In the genomic region with DNA sequence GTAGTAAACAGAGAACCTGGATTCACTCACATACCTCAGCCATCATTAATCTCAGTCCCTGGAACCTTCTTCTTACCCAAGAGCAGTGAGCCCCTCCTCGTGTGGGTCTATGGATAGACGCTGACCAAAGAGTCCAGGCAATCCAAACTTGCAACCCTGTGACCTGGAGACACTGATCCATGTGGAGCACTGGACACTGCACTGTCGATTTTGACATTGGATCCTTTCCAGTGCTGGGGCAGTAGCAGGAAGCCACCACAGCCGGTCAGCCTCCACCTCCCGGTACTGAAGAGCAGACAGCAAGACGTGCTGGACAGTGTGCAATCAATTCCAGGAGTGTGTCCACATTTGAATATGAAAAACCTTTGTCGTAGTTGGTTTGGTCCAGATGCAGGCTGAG, we compare ENCODE assay signal across 20 mouse cellular contexts. TPM values are rescaled to one million over a fixed set of nuclear protein-coding genes. Genes with fewer than 3 reads are reported as not detected.
DNase-seq lines count a peak whose midpoint lies in the region; ATAC-seq lines count a peak whose summit lies in the region.
"Had no signal": no experiment of that assay in that cellular context is flagged by ENCODE, and none has a peak within 500 bp of the region (broad histone marks: within the 10 kb centered on the region; RNA-seq: fewer than 3 reads in every experiment).

No protein-coding gene starts in this region.

- H3K4me2 ChIP-seq in liver, embryonic 16.5 days (ENCODE audit: low read depth, low read length), result no peak overlapping the region
- no peak overlapping the region for H3K4me2 ChIP-seq in kidney, embryonic 14.5 days (replicated peaks; ENCODE audit: low read depth, low read length)
- H3K4me2 ChIP-seq in kidney, embryonic 16.5 days (replicated peaks; ENCODE audit: low read depth, low read length), result no peak overlapping the region
- H3K4me2 ChIP-seq: forebrain, embryonic 13.5 days; heart, embryonic 15.5 days; hindbrain, embryonic 13.5 days had no signal

- peak; percentile 35 for DNase-seq in kidney, adult 18-20 months
- no peak for DNase-seq in kidney, adult 11 months
- no peak for DNase-seq in liver
- no peak for DNase-seq in right cerebral cortex, adult 2 months (ENCODE audit: low spot score in 2 of 2)
- no peak for DNase-seq in thymus, postnatal 10 days (ENCODE audit: low spot score in 2 of 2)
- DNase-seq: cerebellum, adult 2 months; cerebellum, postnatal 10 days; forebrain, postnatal 0 days; gastrocnemius, postnatal 14 days; heart, postnatal 14 days had no signal

- no peaks in the 10 kb centered on the region for H3K36me3 ChIP-seq in liver, embryonic 16.5 days (ENCODE audit: control insufficient read depth, insufficient read depth)
- H3K36me3 ChIP-seq in kidney, embryonic 14.5 days (ENCODE audit: control insufficient read depth, insufficient read depth, low read length), result no peaks in the 10 kb centered on the region
- no peaks in the 10 kb centered on the region for H3K36me3 ChIP-seq in kidney, embryonic 16.5 days (ENCODE audit: insufficient read depth, low read length)
- H3K36me3 ChIP-seq: embryonic facial prominence, embryonic 10.5 days; heart, embryonic 15.5 days; hindbrain, embryonic 13.5 days had no signal

- H3K4me1 ChIP-seq in liver, embryonic 16.5 days (ENCODE audit: control insufficient read depth, low read depth, low read length), result peaks cover 4% of the 10 kb centered on the region
- H3K4me1 ChIP-seq in kidney, embryonic 14.5 days (ENCODE audit: control insufficient read depth, insufficient read depth, low read length), result peaks cover 34% of the 10 kb centered on the region
- peaks cover 75% of the 10 kb centered on the region for H3K4me1 ChIP-seq in kidney, embryonic 16.5 days (ENCODE audit: insufficient read depth, low read length)
- H3K4me1 ChIP-seq: forebrain, embryonic 13.5 days had no signal

- WGBS in liver, embryonic 16.5 days (ENCODE audit: insufficient replicate concordance), result 44% methylated on average over 7 of the region's 7 CpGs
- 14% methylated on average over 7 of the region's 7 CpGs for WGBS in kidney, embryonic 14.5 days
- 19% methylated on average over 7 of the region's 7 CpGs for WGBS in kidney, embryonic 16.5 days

- H3K9ac ChIP-seq in liver, embryonic 16.5 days (ENCODE audit: low read depth, low read length), result no peak overlapping the region
- no peak overlapping the region for H3K9ac ChIP-seq in kidney, embryonic 14.5 days (ENCODE audit: low read depth, low read length)
- H3K9ac ChIP-seq in kidney, embryonic 16.5 days (replicated peaks; ENCODE audit: low read length), result no peak overlapping the region
- H3K9ac ChIP-seq: forebrain, embryonic 13.5 days; forebrain, postnatal 0 days; heart, embryonic 15.5 days; hindbrain, embryonic 13.5 days had no signal

- no peaks in the 10 kb centered on the region for H3K9me3 ChIP-seq in liver, embryonic 16.5 days (replicated peaks; ENCODE audit: control insufficient read depth, low read length)
- no peaks in the 10 kb centered on the region for H3K9me3 ChIP-seq in kidney, embryonic 14.5 days (ENCODE audit: control insufficient read depth, low read length)
- H3K9me3 ChIP-seq in kidney, embryonic 16.5 days (ENCODE audit: low read length), result no peaks in the 10 kb centered on the region
- H3K9me3 ChIP-seq: embryonic facial prominence, embryonic 10.5 days; forebrain, embryonic 13.5 days; heart, embryonic 15.5 days; hindbrain, embryonic 13.5 days had no signal

- H3K27me3 ChIP-seq in liver, embryonic 16.5 days (ENCODE audit: control insufficient read depth, insufficient read depth, low read depth, low read length), result no peaks in the 10 kb centered on the region
- no peaks in the 10 kb centered on the region for H3K27me3 ChIP-seq in kidney, embryonic 14.5 days (ENCODE audit: control insufficient read depth, insufficient read depth, low read length)
- no peaks in the 10 kb centered on the region for H3K27me3 ChIP-seq in kidney, embryonic 16.5 days (ENCODE audit: insufficient read depth, low read length)
- H3K27me3 ChIP-seq: CH12.LX; heart, embryonic 15.5 days; Patski had no signal

- ATAC-seq in liver, embryonic 16.5 days (ENCODE audit: low read depth), result peak; percentile 63
- peak; percentile 22; the same call in 1 of the 2 replicates for ATAC-seq in kidney, embryonic 14.5 days (ENCODE audit: low FRiP score, low TSS enrichment)
- ATAC-seq in kidney, embryonic 16.5 days (ENCODE audit: low FRiP score, low TSS enrichment), result no peak
- ATAC-seq: activated CD4-positive, CD25-positive, alpha-beta regulatory T cell, adult 4 months; forebrain, embryonic 13.5 days; forebrain, postnatal 0 days; Patski had no signal

- no peak overlapping the region for H3K27ac ChIP-seq in liver, embryonic 16.5 days (ENCODE audit: low read length)
- H3K27ac ChIP-seq in kidney, embryonic 14.5 days (ENCODE audit: low read depth, low read length), result peak overlapping the region; percentile 4; the same call in 1 of the 2 replicates
- H3K27ac ChIP-seq in kidney, embryonic 16.5 days (ENCODE audit: low read length), result peak overlapping the region; percentile 48; the same call in 1 of the 2 replicates
- H3K27ac ChIP-seq: embryonic facial prominence, embryonic 10.5 days; forebrain, embryonic 13.5 days; heart, embryonic 15.5 days; hindbrain, embryonic 13.5 days had no signal

- H3K4me3 ChIP-seq in liver, embryonic 16.5 days (ENCODE audit: low read depth, low read length), result no peak overlapping the region
- H3K4me3 ChIP-seq in kidney, embryonic 14.5 days (ENCODE audit: low read length), result no peak overlapping the region
- H3K4me3 ChIP-seq in kidney, embryonic 16.5 days (ENCODE audit: low read length), result no peak overlapping the region
- H3K4me3 ChIP-seq: embryonic facial prominence, embryonic 10.5 days; forebrain, embryonic 13.5 days; heart, embryonic 15.5 days; hindbrain, embryonic 13.5 days had no signal

RNA-seq across cellular contexts. Expression of gene Them7, which starts 13.3 kb away (rescaled TPM):
- polyA plus RNA-seq in liver, embryonic 16.5 days (2015; fragmentation: Nextera tagmentation; extraction: Ambion mirVana), result 1.3 and 2.4 TPM in 2 replicates
- 0.89 and 1.4 TPM in 2 replicates for polyA plus RNA-seq in kidney, embryonic 14.5 days (2014; fragmentation: Nextera tagmentation; extraction: Ambion mirVana)
- 4.0 and 4.1 TPM in 2 replicates for polyA plus RNA-seq in kidney, embryonic 16.5 days (2015; fragmentation: Nextera tagmentation; extraction: Ambion mirVana)
- polyA plus RNA-seq: activated CD4-positive, CD25-positive, alpha-beta regulatory T cell, adult 4 months; forebrain, embryonic 13.5 days; forebrain, postnatal 0 days had no signal
